In the genomic region with DNA sequence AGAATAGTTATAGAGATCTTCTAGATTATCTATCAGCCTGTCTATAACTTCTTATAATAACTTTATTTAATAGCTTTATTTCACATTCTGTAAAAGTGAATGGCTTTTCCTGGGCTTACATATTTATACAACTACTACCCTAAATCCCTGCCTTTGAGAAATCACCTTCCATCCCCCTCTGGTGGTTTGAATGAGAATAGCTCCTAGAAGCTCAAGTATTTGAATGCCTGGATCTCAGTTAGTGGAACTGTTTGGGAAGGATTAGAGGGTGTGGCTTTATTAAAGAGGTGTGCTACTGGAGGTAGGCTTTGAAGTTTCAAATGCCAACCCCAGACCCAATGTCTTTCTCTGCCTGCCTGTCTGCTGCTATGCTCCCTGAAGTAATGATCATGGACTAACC, we compare ENCODE assay signal across 25 mouse cellular contexts. TPM values are rescaled to one million over a fixed set of nuclear protein-coding genes. Genes with fewer than 3 reads are reported as not detected.
DNase-seq lines count a peak whose midpoint lies in the region; ATAC-seq and TF ChIP-seq lines count a peak whose summit lies in the region.
"Had no signal": no experiment of that assay in that cellular context is flagged by ENCODE, and none has a peak within 500 bp of the region (broad histone marks: within the 10 kb centered on the region; RNA-seq: fewer than 3 reads in every experiment).

No protein-coding gene starts in this region.

- intact Hi-C loops in left cerebral cortex, adult 2 months (cut with DNase I): no loop called here

- TF ChIP-seq CTCF in left cerebral cortex, adult 2 months (IDR thresholded peaks at IDR 0.05): peak; percentile 19

- no peak for ATAC-seq in CD4-positive, CD25-positive, alpha-beta regulatory T cell, adult 4 months
- ATAC-seq: forebrain, embryonic 14.5 days; midbrain, embryonic 16.5 days had no signal

- no peak overlapping the region for H3K27ac ChIP-seq in left cerebral cortex, adult 2 months
- H3K27ac ChIP-seq: embryonic facial prominence, embryonic 13.5 days; heart, embryonic 10.5 days; hindbrain, embryonic 15.5 days; limb, embryonic 10.5 days had no signal

- no peak overlapping the region for H3K4me3 ChIP-seq in left cerebral cortex, adult 2 months
- H3K4me3 ChIP-seq: embryonic facial prominence, embryonic 13.5 days; heart, embryonic 10.5 days; hindbrain, embryonic 15.5 days; limb, embryonic 10.5 days had no signal

- peak; percentile 51 for DNase-seq in CD4-positive, CD25-positive, alpha-beta regulatory T cell, adult 2 months (ENCODE audit: low read depth, low spot score)
- DNase-seq in left cerebral cortex, adult 2 months (ENCODE audit: extremely low spot score in 1 of 2, low spot score in 2 of 2): no peak
- no peak for DNase-seq in left cerebral cortex, adult 9 months (ENCODE audit: low spot score in 2 of 2)
- DNase-seq in thymus, postnatal 0 days (ENCODE audit: low spot score): peak; percentile 21
- DNase-seq in thymus, postnatal 4 days: no peak
- no peak for DNase-seq in adrenal gland, adult 8-10 months
- no peak for DNase-seq in kidney, postnatal 36 days
- DNase-seq: adrenal gland, postnatal 36 days; cerebellum, adult 11-12 months; cerebellum, postnatal 14 days; gastrocnemius, postnatal 25 days; heart, postnatal 36 days; kidney, adult 11 months; kidney, postnatal 10 days; lung, postnatal 14 days; retina, postnatal 1 day; right cerebral cortex, postnatal 4 days; thymus, postnatal 25 days had no signal

RNA-seq across cellular contexts. Expression of a gene that starts 10.0 kb away (rescaled TPM):
- 10 to 100 TPM; 21.7 to 31.7 TPM for polyA plus RNA-seq in CD4-positive, CD25-positive, alpha-beta regulatory T cell, adult 4 months (2017; shearing (Covaris generic))
- total RNA-seq in left cerebral cortex, adult 2 months (2021): 10 to 100 TPM; 87.0 to 90.4 TPM
- polyA plus RNA-seq in thymus, postnatal 0 days (2015; fragmentation: Nextera tagmentation; extraction: Ambion mirVana): 27.3 and 31.2 TPM in 2 replicates
- total RNA-seq in adrenal gland, adult 8-10 months (2022): 10 to 100 TPM; 78.4 to 95.1 (median 87.9) TPM

RNA-seq across cellular contexts. Expression of a gene that starts 10.9 kb away (rescaled TPM):
- 10 to 100 TPM; 10.9 to 19.7 TPM for polyA plus RNA-seq in CD4-positive, CD25-positive, alpha-beta regulatory T cell, adult 4 months (2017; shearing (Covaris generic))
- 10 to 100 TPM; 53.3 to 57.9 TPM for total RNA-seq in left cerebral cortex, adult 2 months (2021)
- polyA plus RNA-seq in thymus, postnatal 0 days (2015; fragmentation: Nextera tagmentation; extraction: Ambion mirVana): 41.7 and 42.4 TPM in 2 replicates
- total RNA-seq in adrenal gland, adult 8-10 months (2022): 10 to 100 TPM; 23.6 to 25.1 (median 24.0) TPM

Comparison
In these comparisons a context has a peak if more than half of its experiments do, and no peak if none do; other contexts are left out.
1. DNase-seq: peak in CD4-positive, CD25-positive, alpha-beta regulatory T cell, adult 2 months (single experiment) and thymus, postnatal 0 days (single experiment); none in left cerebral cortex, adult 2 months (0 of 2), left cerebral cortex, adult 9 months (0 of 2), thymus, postnatal 4 days (single experiment), adrenal gland, adult 8-10 months (single experiment) and kidney, postnatal 36 days (0 of 2).